Mouse (Mus musculus): ENCODE measurements around the gene Nup160. TPM values are rescaled to one million over a fixed set of nuclear protein-coding genes. Genes with fewer than 3 reads are reported as not detected.

Gene Nup160
- polyA plus RNA-seq, 1 experiment from 2014 or later = 61.3 TPM

- Histone ChIP-seq H3K4me1 (peaks cover 33% of the 10 kb centered on the region), H3K4me3 (no peak overlapping the region), H3K4me2 (no peak overlapping the region), H3K9me3 (replicated peaks) (no peaks in the 10 kb centered on the region), H3K9ac (no peak overlapping the region), H3K36me3 (peaks cover 77% of the 10 kb centered on the region), H3K27ac (no peak overlapping the region), H3K27me3 (replicated peaks) (no peaks in the 10 kb centered on the region)
- 65% methylated on average over 6 of the region's 6 CpGs for WGBS (ENCODE audit: insufficient replicate concordance)
- no peak for ATAC-seq
Observed at GRCm38 (mm10) chr2:90749676-90750459, 72.9 kb downstream of the Nup160 start.

GRCm38 (mm10) chr2:90753565-90753964 is 76.5 kb downstream of the Nup160 start:
- peaks cover 16% of the 10 kb centered on the region for H3K4me1 ChIP-seq
- ATAC-seq = no peak
- 90% methylated on average over 2 of the region's 2 CpGs for WGBS (ENCODE audit: insufficient replicate concordance)

GRCm38 (mm10) chr2:90754188-90754587 is 77.2 kb downstream of the Nup160 start:
- ATAC-seq = no peak
- Histone ChIP-seq H3K4me3 (no peak overlapping the region), H3K9ac (no peak overlapping the region), H3K4me1 (peaks cover 10% of the 10 kb centered on the region), H3K27ac (no peak overlapping the region), H3K36me3 (peaks cover 97% of the 10 kb centered on the region), H3K27me3 (replicated peaks) (no peaks in the 10 kb centered on the region), H3K9me3 (replicated peaks) (no peaks in the 10 kb centered on the region), H3K4me2 (no peak overlapping the region)
- WGBS (ENCODE audit: insufficient replicate concordance) = 92% methylated on average over 3 of the region's 3 CpGs

More at GRCm38 (mm10) chr2:90753565-90753964, 76.5 kb downstream of the Nup160 start:
- no peak overlapping the region for H3K9ac ChIP-seq
- peaks cover 97% of the 10 kb centered on the region for H3K36me3 ChIP-seq
- H3K4me2 ChIP-seq = no peak overlapping the region
- no peak overlapping the region for H3K27ac ChIP-seq
- H3K27me3 ChIP-seq (replicated peaks) = no peaks in the 10 kb centered on the region
- H3K9me3 ChIP-seq (replicated peaks) = no peaks in the 10 kb centered on the region
- H3K4me3 ChIP-seq = no peak overlapping the region

GRCm38 (mm10) chr2:90765123-90765522 is 88.1 kb downstream of the Nup160 start:
- ATAC-seq = no peak

GRCm38 (mm10) chr2:90781323-90781722 is 104.3 kb downstream of the Nup160 start:
- Histone ChIP-seq H3K36me3 (peaks cover 50% of the 10 kb centered on the region), H3K27ac (no peak overlapping the region), H3K9me3 (replicated peaks) (no peaks in the 10 kb centered on the region), H3K4me1 (peaks cover 12% of the 10 kb centered on the region), H3K9ac (no peak overlapping the region), H3K4me2 (no peak overlapping the region), H3K4me3 (no peak overlapping the region), H3K27me3 (replicated peaks) (peaks cover 34% of the 10 kb centered on the region)
- ATAC-seq = no peak
- WGBS (ENCODE audit: insufficient replicate concordance) = 50% methylated on average over 3 of the region's 3 CpGs

More at GRCm38 (mm10) chr2:90765123-90765522, 88.1 kb downstream of the Nup160 start:
- Histone ChIP-seq H3K36me3 (peaks cover 98% of the 10 kb centered on the region), H3K4me1 (no peaks in the 10 kb centered on the region), H3K27ac (no peak overlapping the region), H3K4me2 (no peak overlapping the region), H3K27me3 (replicated peaks) (no peaks in the 10 kb centered on the region), H3K4me3 (no peak overlapping the region), H3K9ac (no peak overlapping the region), H3K9me3 (replicated peaks) (no peaks in the 10 kb centered on the region)
- WGBS (ENCODE audit: insufficient replicate concordance) = 82% methylated on average over 3 of the region's 3 CpGs

- WGBS (ENCODE audit: insufficient replicate concordance) = 39% methylated on average over 2 of the region's 2 CpGs
- Histone ChIP-seq H3K36me3 (peaks cover 44% of the 10 kb centered on the region), H3K27me3 (replicated peaks) (peaks cover 34% of the 10 kb centered on the region), H3K4me1 (peaks cover 12% of the 10 kb centered on the region), H3K27ac (no peak overlapping the region), H3K4me2 (peak overlapping the region; percentile 71; the same call in 1 of the 2 replicates), H3K4me3 (no peak overlapping the region), H3K9me3 (replicated peaks) (no peaks in the 10 kb centered on the region), H3K9ac (no peak overlapping the region)
- ATAC-seq = no peak
Observed at GRCm38 (mm10) chr2:90781938-90782337, 104.9 kb downstream of the Nup160 start.

GRCm38 (mm10) chr2:90782458-90782857 is 105.4 kb downstream of the Nup160 start, which contains the start of gene Agbl2:
Agbl2 (plus strand) TSS chr2:90782727.
- Histone ChIP-seq H3K27ac (no peak within 1 kb of the TSS), H3K4me3 (peak within 1 kb of the TSS; percentile 44), H3K9me3 (replicated peaks) (no peaks in the 10 kb centered on the region), H3K27me3 (replicated peaks) (peaks cover 34% of the 10 kb centered on the region), H3K36me3 (peaks cover 39% of the 10 kb centered on the region), H3K4me2 (peak within 1 kb of the TSS; percentile 71), H3K9ac (peak within 1 kb of the TSS; percentile 42), H3K4me1 (peaks cover 12% of the 10 kb centered on the region)
- 6% methylated on average over 11 of the region's 11 CpGs for WGBS (ENCODE audit: insufficient replicate concordance)
- peak; percentile 46; the same call in 1 of the 2 replicates for ATAC-seq

GRCm38 (mm10) chr2:90782901-90783486 is 106.0 kb downstream of the Nup160 start:
- peaks cover 33% of the 10 kb centered on the region for H3K36me3 ChIP-seq
- peaks cover 12% of the 10 kb centered on the region for H3K4me1 ChIP-seq
- H3K27me3 ChIP-seq (replicated peaks) = peaks cover 34% of the 10 kb centered on the region
- WGBS (ENCODE audit: insufficient replicate concordance) = 4% methylated on average over 29 of the region's 29 CpGs
- peak; percentile 47; the same call in 1 of the 2 replicates for ATAC-seq
- H3K9me3 ChIP-seq (replicated peaks) = no peaks in the 10 kb centered on the region
- peak overlapping the region; percentile 71 for H3K4me2 ChIP-seq
- H3K4me3 ChIP-seq = peak overlapping the region; percentile 44
- H3K9ac ChIP-seq = peak overlapping the region; percentile 42
- H3K27ac ChIP-seq = no peak overlapping the region

Other genes with a start within 250 kb of the Nup160 start
- gene Ptprj, start 96.6 kb upstream of the Nup160 start, polyA plus RNA-seq (2016; fragmentation: Nextera tagmentation; extraction: Ambion mirVana) = 3.0 and 3.7 TPM in 2 replicates
- 62.9 and 67.1 TPM in 2 replicates for gene Fnbp4, start 68.2 kb downstream of the Nup160 start, polyA plus RNA-seq (2016; fragmentation: Nextera tagmentation; extraction: Ambion mirVana)
- 0.07 TPM in 2 replicates for gene Agbl2, start 105.5 kb downstream of the Nup160 start, polyA plus RNA-seq (2016; fragmentation: Nextera tagmentation; extraction: Ambion mirVana)
- 142 and 146 TPM in 2 replicates for gene Mtch2, start 169.9 kb downstream of the Nup160 start, polyA plus RNA-seq (2016; fragmentation: Nextera tagmentation; extraction: Ambion mirVana)
- gene C1qtnf4, start 208.6 kb downstream of the Nup160 start, polyA plus RNA-seq (2016; fragmentation: Nextera tagmentation; extraction: Ambion mirVana) = 6.6 and 7.3 TPM in 2 replicates
- gene Kbtbd4, start 227.5 kb downstream of the Nup160 start, polyA plus RNA-seq (2016; fragmentation: Nextera tagmentation; extraction: Ambion mirVana) = 22.6 and 26.0 TPM in 2 replicates
- 171 and 177 TPM in 2 replicates for gene Ndufs3, start 227.6 kb downstream of the Nup160 start, polyA plus RNA-seq (2016; fragmentation: Nextera tagmentation; extraction: Ambion mirVana)